Mouse (Mus musculus): ENCODE results near the gene Arxes2.
"Not testable (repeated sequence)": the region's sequence is repeated elsewhere in the genome, so short reads cannot be mapped to it uniquely, and the experiment has no call there.

The Arxes2 gene

GRCm38 (mm10) chrX:135993664-135994119 lies at the start of gene Arxes2:
Gene Arxes2, plus strand, starts transcription at chrX:135993824.
- not testable (repeated sequence) for DNase-seq (ENCODE audit: low read depth)

- DNase-seq (ENCODE audit: low read depth) = no peak
Measured at GRCm38 (mm10) chrX:135948699-135949437, 44.8 kb upstream of the Arxes2 start.

GRCm38 (mm10) chrX:135956988-135957690 lies 36.5 kb upstream of the Arxes2 start:
- no peak for DNase-seq (ENCODE audit: low read depth)

- no peak for DNase-seq (ENCODE audit: low read depth)
Measured at GRCm38 (mm10) chrX:135957691-135958081, 35.9 kb upstream of the Arxes2 start.

GRCm38 (mm10) chrX:135958589-135959225 lies 34.9 kb upstream of the Arxes2 start:
- DNase-seq (ENCODE audit: low read depth) = no peak

DNA sequence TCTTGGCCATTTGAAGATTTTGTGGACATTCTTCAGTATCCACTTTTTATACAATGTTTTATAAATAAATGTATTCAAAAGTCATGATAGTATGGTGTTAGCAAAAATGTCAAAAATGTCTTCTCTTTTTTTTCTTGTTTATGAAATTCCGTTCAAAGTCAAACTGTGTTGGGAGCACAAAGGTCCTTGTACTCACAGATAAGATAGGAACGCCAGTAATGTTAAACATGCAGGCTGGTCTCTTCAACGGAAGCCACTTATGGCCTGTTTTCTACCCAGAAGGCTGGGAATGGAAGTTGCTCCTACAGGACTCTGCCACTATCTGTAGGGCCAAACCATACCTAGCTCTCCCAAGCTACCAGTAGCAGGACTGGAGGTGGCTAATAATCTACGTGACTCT lies 34.1 kb upstream of the Arxes2 start:
- DNase-seq (ENCODE audit: low read depth) = no peak

DNA sequence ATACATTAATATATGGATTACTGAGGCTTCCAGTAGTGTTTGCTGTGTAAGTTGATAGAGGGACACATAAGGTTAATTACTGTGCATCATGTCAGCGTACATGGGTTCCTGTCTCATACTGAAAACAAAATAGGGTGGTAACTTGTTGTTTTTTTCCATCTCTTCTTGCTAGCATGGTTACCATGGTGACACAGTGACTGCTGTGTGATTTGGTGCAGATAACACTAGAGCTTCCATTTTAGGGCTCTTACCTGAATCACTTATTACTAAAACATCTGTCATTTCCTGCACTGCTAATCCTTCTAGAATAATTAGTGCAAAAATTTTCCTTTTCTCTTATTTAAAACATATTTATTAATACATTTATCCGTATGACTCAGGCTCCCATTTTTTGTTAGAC lies 31.3 kb upstream of the Arxes2 start:
- no peak for DNase-seq (ENCODE audit: low read depth)

GRCm38 (mm10) chrX:135963130-135963529 lies 30.5 kb upstream of the Arxes2 start:
- no peak for DNase-seq (ENCODE audit: low read depth)

DNA sequence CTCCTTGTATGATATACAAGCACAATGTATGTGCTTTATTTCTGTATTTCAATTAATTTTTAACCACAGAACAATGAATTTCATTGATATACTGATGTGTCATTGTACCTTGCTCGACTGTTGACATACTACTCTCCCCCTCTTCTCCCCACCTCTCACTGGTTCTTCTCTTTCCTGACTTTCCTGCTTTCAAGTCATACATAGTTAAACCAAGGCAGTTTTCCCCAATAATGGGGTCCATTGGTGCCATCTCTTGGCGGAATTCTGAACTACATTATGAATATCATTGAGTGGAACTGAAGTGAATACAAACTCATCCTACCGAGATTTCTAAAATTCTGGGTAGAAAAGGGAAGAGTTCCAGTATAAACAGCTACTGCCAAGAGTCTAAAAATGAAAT lies 30.0 kb upstream of the Arxes2 start:
- peak; percentile 14 for DNase-seq (ENCODE audit: low read depth)

- no peak for DNase-seq (ENCODE audit: low read depth)
Measured at GRCm38 (mm10) chrX:135973597-135974423, 19.8 kb upstream of the Arxes2 start.

DNA sequence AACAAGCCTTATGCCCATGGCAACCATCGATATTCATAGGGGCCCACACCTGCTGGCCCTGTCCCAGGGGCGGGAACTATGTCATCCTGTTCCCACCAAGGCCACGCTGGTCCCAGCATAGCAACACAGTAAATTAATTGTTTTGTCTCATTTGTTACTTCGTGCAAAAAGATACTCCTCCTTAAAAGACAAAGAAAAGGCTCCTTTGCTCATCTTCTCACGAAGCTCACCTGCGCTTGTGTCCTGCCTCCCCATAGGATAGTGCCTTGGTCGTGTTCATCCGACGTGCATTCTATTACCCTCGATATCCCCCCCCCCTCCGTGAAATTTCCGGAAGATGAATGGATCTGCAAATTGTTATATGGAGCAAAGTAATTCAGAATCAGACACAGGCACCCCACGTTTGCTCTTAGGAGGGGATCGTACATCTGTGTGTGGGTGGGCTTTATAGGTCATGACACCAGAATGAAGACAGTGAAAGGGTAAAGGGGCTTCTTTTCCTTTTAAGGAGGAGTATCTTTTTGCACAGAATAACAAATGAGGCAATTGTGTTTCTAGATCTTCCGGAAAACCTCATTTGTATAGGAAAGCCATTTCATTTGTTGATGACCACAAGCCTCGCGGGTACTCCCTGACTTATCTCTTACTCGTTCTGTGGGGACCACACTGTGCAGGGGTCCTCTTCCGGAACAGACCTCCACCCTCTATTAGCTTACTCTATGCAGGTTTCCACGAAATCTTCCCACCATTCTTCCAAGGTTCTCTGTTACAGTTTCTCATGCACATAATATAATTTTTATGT lies 19.0 kb upstream of the Arxes2 start:
- DNase-seq (ENCODE audit: low read depth) = no peak

DNA sequence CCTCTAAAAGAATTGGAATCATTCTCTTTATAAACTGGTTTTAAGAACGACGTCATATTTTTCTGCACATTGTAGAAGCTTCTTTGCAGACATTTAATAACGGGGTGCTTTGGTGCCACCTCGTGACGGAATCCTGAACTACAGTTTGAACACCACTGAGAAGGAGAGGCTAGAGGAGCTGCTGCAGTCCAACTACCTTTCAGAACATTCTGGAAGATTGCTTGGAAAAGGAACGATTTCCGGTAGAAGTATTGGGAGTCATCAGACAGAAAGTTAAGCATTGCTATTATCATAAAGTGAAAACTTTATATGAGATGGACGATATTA lies 18.4 kb upstream of the Arxes2 start:
- peak; percentile 45 for DNase-seq (ENCODE audit: low read depth)

DNA sequence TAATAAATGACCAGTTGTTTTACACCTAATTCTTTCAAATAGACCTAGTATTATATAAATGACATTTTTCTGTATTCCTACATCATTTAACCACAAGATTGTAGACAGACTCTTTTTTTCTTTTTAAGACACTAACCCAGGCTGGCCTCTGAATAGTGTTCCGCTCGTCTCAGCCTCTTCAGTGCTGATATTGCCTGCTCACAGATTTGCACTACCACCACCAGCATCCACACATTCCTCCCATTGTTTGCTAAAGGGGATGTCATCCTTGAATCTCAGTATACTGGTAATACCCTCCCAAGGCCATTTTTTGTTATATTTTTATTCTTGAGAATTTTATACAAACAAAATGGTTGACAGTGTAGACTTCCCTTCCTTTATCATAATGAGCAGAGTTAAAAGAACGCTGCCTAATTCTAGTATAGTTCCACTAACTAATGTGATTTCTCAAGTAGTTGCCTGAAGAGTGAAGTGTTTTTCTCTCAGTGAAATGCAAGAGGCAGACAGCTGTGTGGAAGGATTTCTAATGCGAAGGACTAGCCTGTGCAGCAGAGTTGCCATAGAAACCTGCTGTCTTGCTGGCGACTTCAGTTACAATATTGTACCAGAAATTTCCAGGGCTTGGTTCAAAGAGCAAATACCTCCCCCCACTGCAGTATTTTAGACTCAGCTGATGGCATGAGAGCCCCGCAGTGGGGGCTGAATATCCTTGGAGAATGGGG lies 8.9 kb upstream of the Arxes2 start:
- no peak for DNase-seq (ENCODE audit: low read depth)

DNA sequence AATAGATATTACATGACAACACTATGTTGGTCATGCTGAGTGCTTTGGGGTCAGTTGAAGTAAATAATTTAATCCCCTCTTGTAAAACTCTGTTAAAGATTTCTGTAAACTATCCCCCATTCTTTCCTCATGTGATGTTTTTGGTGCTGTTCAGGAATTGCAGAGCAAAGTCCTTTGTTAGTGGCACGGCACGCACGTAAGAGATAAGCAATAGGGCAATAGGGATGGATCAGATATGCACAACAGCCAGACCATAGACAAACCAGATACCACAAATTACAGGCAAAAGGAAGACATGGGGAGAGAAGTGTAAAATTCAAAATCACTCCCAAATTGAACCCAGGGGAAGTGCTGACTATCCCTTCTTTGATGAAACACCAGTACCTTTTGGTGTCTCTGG lies 7.4 kb upstream of the Arxes2 start:
- DNase-seq (ENCODE audit: low read depth) = no peak

DNA sequence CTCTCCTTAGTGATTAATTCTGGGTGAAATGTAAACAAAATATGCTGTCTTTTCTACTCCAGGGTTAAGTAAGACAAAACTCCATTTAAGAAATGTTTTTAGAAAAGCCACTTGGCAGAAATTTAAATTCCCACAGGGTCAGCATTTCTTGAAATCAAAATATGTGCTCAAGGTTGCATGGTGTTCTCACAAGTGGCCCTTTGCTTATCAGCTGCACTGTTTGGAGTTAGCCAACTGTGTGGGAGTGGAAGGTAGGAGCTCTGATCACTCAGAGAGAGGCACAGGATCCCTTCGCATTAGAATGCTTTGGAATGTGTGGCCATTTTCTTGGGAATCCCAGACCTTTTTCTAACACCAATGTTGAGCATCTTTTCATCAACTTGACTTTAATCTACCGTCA lies 3.0 kb upstream of the Arxes2 start:
- no peak for DNase-seq (ENCODE audit: low read depth)

GRCm38 (mm10) chrX:135993192-135993594 lies 431 bp upstream of the Arxes2 start:
- not testable (repeated sequence) for DNase-seq (ENCODE audit: low read depth)

GRCm38 (mm10) chrX:136007199-136007843 lies 13.7 kb downstream of the Arxes2 start:
- DNase-seq (ENCODE audit: low read depth) = no peak

DNA sequence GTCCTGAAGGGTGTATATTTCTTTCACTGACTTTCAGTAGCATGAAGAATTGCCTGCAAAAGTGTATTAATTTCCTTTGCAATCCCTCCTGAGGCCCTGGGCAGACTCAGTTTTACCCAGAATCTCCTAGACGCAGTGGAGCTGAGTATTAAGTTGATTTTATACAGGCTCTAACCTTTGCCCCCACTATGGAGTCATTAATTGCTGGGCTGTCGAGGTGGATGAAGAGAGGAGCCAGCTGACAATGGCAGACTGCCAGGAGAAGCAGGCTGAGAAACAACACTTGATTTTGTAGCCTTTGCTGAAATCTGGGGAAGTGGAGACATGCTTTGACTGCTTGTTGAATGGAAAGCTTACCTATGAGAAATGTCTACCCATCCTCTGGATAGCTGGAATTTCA lies 20.8 kb downstream of the Arxes2 start:
- DNase-seq (ENCODE audit: low read depth) = no peak

- no peak for DNase-seq (ENCODE audit: low read depth)
Measured at GRCm38 (mm10) chrX:136030331-136030730, 36.7 kb downstream of the Arxes2 start.

Measured in c-Kit-positive CD71-negative TER-119-negative erythroid progenitor cells, embryonic 14.5 days (primary cell).